Mouse (Mus musculus) stomach, postnatal 0 days (tissue): ENCODE data around the gene Gm11733.

Experiments used
- CTCF ChIP-seq: IDR thresholded peaks from 2 replicates; pipeline ENCODE4 v1.5.1; 2016; ENCODE audit warnings: antibody characterized with exemption, low read depth, mild to moderate bottlenecking, moderate library complexity
- EP300 ChIP-seq: optimal IDR thresholded peaks from 2 replicates; pipeline ENCODE3; 2016; ENCODE audit warnings: antibody characterized with exemption

- no peak for TF ChIP-seq CTCF
- TF ChIP-seq EP300 = no peak
Observed at GRCm38 (mm10) chr11:117440865-117441425, 43.2 kb upstream of the Gm11733 start.
